Mouse (Mus musculus): Measurements from ENCODE around the gene Farp2. TPM values are rescaled to one million over a fixed set of nuclear protein-coding genes. Genes with fewer than 3 reads are reported as not detected.
A peak's percentile ranks its signal among the peaks of the same experiment; 100 is the strongest.

Farp2 gene
- total RNA-seq, 1 experiment from 2014 or later, result 1.7 TPM

DNA sequence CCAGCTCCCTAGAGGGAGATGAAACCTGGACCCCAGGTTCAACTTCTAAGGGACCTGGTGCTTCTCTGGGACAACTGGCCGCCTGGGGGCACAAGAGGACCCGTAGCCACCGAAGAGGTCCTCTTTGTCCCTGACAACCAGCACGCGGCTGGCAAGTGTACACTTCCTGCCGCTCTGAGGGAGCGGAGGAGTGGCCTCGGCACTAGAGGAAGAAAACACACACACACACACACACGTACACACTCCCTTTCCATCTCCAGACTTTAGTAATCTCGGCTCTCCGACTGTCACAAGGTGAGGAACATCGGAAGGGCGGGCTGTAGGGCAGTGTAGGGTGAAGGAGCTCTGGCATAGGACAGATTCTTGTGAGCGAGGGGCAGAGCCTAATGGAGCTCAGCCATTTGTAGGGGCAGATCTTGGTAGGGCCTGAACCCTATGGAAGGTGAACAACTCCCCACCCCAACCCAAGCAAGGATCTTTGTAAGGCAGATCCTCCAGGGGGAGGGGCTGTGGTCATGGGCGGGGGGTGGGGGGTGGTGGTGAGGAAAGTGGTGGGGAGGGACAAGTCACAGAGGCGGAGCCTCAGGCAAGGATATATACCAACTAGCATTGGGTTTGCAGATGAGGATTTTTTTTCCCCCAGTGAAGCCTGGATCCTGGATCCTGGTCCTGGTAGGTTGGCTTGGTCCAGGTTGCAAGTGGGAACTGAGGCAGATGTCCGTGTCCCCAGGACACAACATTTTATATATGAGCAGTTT, 157.1 kb downstream of the Farp2 start:
- peak; percentile 79 for ATAC-seq (ENCODE audit: extremely low read depth, insufficient number of reproducible peaks, low FRiP score, poor library complexity, severe bottlenecking)

DNA sequence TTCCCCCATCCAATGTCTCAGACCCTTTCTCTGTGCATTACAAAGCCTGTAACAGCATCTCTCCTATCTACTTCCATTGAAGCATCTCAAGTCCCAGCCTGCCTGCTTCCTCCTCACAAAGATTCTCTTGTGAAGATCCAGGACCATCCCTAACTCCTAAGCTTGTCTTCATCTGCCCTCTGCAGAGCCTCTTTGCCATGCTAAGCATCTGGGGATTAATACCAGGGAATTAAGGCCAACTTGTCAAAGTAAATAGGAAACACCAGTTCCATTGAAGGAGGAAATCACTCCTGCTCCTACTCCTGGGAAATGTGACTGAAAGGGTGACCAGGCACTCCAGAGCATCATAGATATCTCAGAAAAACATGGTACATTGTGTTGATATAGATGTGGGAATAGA, 158.1 kb downstream of the Farp2 start:
- no peak for ATAC-seq (ENCODE audit: extremely low read depth, insufficient number of reproducible peaks, low FRiP score, poor library complexity, severe bottlenecking)

Other genes starting within 250 kb of the Farp2 start
- 16.6 and 17.8 TPM in 2 replicates for gene Mterf4, start 206.2 kb upstream of the Farp2 start, total RNA-seq (2017)
- 19.1 and 23.9 TPM in 2 replicates for gene Ppp1r7, start 169.2 kb upstream of the Farp2 start, total RNA-seq (2017)
- 0.35 and 3.2 TPM in 2 replicates for gene Pask, start 168.6 kb upstream of the Farp2 start, total RNA-seq (2017)
- not detected in 2 replicates for gene Ano7, start 138.1 kb upstream of the Farp2 start, total RNA-seq (2017)
- gene Hdlbp, start 33.3 kb upstream of the Farp2 start, total RNA-seq (2017), result 61.7 and 62.9 TPM in 2 replicates
- gene Stk25, start 146.6 kb downstream of the Farp2 start, total RNA-seq (2017), result 50.2 and 53.4 TPM in 2 replicates
- not detected in 2 replicates for gene Bok, start 173.6 kb downstream of the Farp2 start, total RNA-seq (2017)
- gene Atg4b, start 239.4 kb downstream of the Farp2 start, total RNA-seq (2017), result 50.0 and 57.3 TPM in 2 replicates
- gene Thap4, start 242.8 kb downstream of the Farp2 start, total RNA-seq (2017), result 10.9 and 12.8 TPM in 2 replicates